Mouse (Mus musculus): Measurements from ENCODE around the gene Eme1.
"Not testable (repeated sequence)": the region's sequence is repeated elsewhere in the genome, so short reads cannot be mapped to it uniquely, and the experiment has no call there.

Eme1 gene

DNA sequence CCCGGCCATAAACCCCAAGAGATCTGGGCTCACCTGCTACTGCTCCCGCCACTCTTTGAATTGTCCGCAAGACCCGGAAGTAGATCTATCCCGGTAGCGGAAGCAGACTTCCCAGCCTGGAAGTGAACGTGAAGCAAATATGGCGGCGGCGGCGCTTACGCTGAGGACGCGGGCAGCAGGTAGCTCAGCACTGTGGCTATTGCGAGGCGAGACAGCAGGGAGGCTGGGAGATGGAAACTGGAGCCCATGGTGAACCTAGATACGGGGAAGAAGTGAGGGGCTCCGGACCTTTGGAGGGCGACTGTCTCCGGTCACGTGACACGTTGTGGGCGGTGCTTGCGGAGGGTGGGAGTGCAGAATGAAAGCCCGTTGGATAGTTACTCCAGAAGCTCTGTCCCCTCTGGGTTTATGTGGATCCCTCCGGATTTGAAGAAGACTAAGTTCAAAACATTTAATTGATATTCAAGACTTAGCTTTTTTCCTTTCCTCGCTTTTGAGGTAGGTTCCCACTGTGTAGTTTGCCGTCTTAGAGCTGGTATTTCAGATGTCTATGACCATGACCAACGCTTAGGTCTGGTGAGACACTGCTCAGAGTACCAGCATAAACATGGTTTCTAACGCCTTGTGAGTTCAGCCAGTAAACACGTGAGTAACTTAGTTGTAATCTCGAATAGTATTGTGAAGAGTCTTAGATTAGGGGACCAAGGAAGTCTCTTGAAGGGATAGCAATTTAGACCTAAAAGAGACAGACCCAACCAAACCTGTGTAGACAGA lies at the start of gene Eme1, which contains the start of gene Mrpl27:
Eme1 (minus strand) TSS at position 302 of the 774 bp plus-strand sequence.
Mrpl27 (plus strand) TSS at position 105 of the 774 bp plus-strand sequence.
- DNase-seq (ENCODE audit: low spot score) = peak; percentile 84

DNA sequence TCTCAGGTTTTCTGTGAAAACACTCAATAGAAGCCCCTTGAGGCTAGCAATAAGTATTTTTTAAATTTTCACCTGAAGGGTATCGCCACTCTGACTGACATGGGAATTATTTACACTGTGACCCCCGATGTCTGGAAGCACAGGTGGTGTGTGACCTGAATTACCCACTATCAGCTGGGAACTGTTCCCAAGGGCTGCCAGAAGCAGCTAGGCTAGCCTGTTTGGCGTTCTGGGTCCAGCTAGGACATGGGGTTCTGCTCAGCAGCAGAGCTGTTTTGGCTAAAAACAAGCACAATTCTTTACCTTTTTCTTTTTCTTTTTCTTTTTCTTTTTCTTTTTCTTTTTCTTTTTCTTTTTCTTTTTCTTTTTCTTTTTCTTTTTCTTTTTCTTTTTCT lies 48.4 kb upstream of the Eme1 start:
- DNase-seq (ENCODE audit: low spot score) = no peak

DNA sequence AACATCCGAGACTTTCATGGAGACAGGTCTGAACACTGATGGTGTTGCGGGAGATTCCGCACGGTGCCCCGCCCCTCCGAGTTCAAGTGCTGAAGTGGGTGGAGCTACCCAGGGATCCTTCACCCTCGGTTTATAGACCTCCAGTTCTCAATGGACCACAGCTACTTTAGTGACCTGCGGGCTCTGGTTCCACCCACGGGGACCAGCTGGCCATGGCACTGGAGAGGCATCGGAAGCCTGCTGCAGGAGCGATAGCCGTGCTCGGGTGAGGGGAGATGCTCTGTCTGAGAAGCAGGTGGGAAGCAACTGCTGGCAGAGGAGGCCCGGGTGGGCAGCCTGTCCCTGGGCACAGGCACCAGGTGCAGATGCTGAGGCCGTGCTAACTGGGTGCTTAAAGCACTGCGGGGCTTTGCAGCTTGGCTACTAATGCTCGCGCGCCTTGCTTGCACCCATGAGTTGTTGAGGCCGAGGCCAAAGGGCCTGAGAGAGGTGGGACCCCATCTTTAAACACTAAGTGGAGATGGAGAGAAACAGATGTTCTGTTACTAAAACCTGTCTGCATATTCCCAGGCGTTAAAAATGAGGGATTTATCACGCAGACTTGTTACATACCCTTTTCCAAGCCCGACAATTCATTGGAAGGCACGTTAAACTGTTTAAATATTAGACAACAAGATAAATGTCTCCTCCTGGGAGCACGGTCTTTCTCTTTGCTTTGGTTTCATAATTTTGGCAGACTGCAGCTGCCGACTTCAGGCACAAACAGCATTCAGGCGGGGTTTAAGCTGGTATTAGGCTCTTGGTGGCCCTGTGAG lies 47.8 kb upstream of the Eme1 start:
- no peak for DNase-seq (ENCODE audit: low spot score)

DNA sequence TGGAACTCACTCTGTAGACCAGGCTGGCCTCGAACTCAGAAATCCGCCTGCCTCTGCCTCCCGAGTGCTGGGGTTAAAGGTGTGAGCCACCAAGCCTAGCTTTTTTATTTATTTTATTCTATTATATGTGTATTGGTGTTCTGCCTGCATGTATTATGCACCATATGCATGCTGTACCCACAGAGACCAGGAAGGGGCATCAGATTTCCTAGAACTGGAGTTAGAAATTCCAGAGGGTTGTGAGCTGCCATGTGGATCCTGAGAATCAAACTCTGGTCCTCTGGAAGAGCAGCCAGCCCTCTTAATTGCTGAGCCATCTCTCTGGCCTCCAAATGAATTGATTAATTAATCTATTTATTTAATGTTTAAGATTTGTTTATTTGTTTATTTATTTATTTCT lies 45.6 kb upstream of the Eme1 start:
- DNase-seq (ENCODE audit: low spot score) = no peak

DNA sequence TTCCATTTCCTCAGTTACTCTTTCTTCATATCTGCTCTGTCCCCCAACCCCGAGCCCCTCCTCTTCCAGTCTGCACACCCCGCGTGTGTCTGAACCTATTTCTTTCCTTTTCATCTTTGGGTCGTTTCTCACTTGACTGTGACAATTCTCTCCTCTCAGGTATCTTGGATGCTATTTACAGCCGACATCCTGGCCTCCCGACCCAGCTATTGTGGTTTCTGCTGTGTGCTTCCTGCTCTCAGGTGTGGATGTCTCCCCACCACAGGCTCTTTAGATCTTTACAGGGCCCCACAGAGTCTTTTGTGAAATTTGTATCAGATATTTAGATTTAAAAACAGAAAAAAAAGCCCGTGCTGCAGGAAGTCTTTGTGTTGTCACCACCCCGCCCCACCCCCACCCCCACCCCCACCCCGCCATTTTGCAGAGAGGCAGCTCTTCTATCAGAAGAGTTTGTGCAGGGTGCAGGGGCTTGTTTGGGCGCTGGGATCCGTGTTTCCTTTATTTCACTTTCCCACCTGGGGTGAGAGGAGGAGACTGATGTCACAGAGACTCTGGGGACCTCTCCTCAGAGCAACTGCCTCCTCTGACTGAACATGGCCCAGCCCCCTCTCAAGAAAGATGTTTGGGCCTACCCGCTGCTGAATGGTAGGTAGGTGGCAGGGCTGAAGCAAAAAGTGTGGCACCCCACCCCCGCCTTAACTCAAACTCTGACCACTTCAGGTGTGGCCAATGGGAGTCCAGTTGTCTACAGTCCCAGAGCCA lies 44.1 kb upstream of the Eme1 start:
- no peak for DNase-seq (ENCODE audit: low spot score)

DNA sequence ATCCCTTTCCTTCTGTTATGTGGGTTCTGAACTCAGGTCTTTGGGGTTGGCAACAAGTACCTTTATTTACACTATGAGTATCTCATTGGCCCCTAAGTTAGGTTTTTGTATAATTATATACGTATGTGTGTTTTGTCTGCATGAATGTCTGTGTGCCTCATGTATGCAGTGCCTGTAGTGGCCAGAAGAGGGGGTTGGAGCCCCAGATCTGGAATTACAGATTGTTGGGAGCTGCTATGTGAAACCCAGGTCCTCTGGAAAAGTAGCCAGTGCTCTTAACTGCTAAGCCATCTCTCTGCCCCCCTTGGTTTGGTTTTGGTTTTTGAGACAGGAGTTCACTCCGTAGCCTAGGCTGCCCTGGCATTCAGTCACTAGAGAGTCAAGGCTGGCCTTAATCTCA lies 43.4 kb upstream of the Eme1 start:
- no peak for DNase-seq (ENCODE audit: low spot score)

DNA sequence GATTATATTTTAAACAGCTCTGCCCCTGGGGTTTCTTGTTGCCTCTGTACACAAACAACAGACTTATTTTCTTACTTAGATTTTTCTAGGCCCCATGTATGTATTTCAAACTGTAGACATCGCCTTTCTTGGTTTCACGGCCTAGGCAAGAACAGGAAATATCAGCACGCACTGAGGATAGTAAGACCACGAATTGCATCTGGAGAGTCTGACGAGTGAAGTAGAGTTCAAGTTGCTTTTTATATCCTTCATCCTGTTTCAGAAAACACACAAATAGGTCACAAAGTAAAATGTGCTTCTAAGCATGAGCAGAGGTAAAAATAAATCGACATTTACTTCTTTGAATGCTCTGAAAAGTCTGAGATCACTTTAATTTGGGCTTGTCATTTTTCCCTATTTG lies 41.7 kb upstream of the Eme1 start:
- DNase-seq (ENCODE audit: low spot score) = no peak

DNA sequence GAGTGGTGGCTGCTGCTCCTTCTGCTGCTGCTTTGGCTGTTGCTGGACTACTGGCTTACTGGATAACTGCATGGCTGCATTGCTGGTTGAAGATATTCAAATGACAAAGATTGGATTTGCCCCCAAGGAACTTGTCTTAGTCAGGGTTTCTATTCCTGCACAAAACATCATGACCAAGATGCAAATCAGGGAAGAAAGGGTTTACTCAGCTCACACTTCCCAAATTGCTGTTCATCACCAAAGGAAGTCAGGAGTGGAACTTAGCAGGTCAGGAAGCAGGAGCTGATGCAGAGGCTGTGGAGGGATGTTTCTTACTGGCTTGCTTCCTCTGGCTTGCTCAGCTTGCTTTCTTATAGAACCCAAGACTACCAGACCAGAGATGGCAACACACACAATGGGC lies 38.7 kb upstream of the Eme1 start:
- not testable (repeated sequence) for DNase-seq (ENCODE audit: low spot score)

DNA sequence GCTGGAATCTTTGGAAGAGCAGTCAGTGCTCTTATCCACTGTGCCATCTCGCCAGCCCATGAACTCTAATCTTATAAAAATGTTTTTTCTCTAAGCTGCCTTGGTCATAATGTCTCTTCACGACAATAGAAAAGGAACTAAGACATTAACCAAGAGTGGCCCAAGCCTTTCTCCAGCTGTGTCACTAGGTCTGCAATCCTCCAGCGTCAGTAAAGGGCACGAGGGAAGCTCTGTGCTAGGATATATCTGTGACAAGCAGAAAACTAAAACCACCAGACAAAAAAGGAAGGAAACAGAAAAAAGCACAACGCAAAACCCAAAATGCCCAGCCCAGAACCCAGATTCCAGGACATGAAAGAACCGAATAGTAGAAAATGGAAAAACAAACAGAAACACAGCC lies 33.4 kb upstream of the Eme1 start:
- DNase-seq (ENCODE audit: low spot score) = no peak

DNA sequence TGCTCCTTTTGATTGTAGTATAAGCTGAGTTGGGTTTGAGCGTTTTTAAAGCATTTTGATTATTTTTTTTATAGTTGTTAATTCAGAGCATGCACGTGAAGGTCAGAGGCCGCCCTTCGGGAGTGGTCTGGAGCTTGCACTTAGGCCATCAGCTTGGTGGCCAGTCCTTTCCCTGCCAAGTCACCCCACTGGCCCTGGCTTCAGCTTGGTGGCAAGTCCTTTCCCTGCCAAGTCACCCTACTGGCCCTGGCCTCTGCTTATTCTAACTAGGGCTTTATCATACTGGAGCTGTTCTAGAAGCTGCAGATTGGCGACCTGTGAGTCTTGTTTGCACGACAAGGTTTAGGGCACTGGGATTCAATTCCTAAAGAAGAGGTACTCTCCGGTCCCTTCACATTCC lies 28.7 kb upstream of the Eme1 start:
- DNase-seq (ENCODE audit: low spot score) = no peak

DNA sequence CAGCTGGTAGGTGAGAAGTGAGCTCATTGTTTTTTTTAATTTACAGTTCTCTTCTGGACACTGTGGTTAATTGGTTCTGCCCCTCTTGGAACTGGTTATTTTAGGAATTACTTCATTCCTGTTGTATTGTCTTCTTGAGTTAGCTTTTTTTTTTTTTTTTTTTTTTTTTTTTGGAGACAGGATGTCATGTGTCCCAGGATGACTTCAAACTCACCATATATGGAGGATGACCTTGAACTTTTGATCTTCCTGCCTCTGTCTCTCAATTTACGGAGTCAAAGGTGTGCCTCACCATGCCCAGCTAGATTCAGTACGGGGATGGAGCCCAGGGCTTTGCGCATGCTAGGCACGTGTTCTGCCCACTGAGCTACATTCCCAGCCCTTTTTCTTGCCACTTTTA lies 27.9 kb upstream of the Eme1 start:
- DNase-seq (ENCODE audit: low spot score) = no peak

DNA sequence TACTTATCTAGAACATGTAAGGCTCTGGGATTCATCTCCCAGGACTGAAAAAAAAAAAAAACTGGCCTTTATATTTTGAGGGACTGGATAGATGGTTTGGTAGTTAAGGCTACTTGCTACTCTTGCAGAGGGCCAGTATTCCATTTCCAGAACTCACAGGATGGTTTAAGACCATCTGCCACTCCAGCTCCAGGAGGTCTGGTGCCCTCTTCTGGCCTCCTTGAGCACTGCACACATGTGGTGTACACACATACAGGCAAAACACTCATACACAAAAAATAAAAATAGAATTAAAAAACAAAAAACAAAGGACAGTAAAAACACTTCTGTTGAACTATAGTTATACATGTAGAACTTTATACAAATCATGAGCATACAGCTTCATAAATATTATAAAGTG lies 26.9 kb upstream of the Eme1 start:
- DNase-seq (ENCODE audit: low spot score) = no peak

DNA sequence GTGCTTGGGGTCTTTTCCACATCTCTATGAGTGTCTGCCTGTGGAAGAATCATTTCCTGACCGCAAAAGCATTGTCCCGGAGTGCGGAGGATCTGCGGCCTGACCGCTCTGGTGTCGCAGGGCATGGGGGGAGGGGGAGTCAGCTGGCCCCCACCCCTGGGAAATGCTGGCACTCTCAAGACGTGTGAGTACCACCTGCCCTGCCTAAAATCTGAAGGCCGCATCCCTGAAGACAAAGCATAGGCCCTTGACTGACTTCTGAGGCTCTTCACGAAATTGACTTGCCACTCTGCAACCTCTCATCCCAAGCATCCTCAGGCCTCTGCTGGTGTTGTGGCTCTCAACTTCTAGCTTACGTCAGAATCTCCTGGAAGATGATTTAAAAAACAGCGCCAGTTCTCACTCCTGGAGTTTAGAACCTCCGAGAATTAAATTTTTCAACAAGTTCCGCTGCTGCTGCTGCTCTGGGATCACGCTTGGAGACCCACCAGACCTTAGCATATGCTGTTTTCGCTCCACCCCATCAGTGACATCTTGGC lies 23.9 kb upstream of the Eme1 start:
- no peak for DNase-seq (ENCODE audit: low spot score)

DNA sequence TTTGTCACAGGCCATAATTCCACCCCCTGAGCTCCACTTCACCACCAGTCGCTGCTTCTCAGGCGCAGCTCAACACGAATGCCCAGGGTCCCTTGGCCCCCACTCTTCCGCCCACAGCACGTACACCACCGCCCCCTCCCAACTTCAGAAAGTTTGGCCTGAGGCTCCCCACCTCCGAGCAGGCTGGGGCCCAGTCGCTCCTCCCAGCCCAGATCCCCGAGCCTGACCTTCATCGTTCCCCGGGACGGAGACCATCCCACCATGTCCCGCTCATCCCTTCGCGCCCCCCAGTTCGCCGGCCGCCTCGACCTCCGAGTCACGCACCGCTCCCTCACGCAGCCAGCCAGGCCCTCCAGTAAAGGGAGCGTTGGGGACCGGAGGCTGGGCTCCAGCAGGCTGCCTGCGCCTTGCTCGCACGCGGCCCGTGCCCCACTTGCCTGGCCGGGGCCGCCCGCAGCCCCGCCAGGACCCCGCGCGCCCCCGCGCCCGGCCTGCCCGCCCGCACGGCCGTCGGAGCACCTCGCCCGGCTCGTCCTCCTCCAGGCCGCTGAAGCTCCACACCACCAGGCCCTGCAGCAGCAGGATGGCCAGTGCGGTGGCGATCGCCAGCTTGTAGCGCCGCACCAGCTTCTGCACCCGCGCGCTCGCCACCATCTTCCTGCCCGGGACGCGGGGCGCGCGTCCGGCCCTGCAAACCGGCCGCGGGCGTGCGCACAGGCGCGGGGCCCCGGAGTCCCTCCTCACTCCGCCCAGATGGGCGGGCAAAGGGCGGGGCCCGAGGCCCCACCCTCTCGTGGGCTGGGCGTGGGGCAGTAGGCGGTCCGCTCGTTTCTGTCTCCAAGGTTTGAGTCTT lies 23.2 kb upstream of the Eme1 start, which contains the start of gene Xylt2:
Xylt2 (minus strand) TSS at position 762 of the 853 bp plus-strand sequence.
- peak; percentile 90 for DNase-seq (ENCODE audit: low spot score)

DNA sequence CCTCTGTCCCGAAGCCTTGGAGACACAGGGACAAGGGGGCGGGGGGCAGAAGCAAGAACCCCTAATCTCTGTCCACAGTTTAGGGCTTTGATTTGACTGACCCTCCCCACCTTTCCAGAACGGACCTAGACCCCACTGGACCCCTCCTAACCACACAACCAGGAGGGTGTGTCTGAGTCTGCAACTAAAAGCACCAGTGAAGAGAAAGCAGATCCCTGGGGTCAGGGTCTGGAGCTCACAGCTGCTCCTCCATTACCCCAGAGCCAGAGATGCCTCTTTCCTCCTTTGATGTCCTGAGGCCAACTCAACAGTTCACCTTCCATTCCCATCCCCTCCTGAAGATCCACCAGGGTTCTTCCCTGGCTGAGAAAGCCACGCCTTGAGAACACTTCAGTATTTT lies 22.5 kb upstream of the Eme1 start:
- DNase-seq (ENCODE audit: low spot score) = no peak

DNA sequence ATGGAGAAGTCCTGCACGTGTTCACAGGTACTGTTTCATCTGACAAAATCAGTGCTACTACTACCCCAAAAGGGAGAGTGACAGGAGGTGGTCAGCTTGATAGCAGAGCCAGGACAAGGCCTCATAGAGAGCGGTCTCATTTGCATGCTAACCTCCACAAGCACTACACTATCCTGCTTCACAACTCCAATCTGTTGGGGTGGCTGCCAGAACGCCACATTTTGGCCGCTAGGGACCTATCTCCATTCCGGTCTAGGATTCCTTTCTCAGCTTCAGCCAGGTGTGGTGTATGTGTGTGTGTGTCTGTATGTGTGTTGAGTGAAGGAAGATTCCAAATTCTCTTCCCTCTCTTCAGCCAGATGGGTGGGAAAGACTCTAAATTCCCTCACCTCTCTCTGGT lies 21.7 kb upstream of the Eme1 start:
- DNase-seq (ENCODE audit: low spot score) = no peak

DNA sequence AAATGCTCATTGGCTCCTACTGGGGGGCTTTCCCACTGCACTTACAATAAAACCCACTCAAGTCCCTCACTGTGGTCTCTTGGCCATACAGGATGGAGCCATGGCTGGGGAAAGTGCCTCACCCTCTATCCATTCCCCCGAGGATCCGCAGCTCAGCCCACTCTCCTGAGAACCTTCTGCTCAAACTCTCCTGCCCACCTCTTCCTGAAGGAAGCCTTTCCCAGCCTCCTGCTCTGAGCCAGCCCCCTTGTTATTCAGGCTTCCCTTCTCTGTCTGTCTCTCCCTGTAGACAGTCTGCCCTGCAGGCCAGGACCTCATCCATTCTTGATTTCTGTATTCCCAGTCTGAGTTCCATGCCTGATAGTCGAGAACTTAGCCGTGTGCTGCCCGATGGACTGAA lies 21.2 kb upstream of the Eme1 start:
- no peak for DNase-seq (ENCODE audit: low spot score)

DNA sequence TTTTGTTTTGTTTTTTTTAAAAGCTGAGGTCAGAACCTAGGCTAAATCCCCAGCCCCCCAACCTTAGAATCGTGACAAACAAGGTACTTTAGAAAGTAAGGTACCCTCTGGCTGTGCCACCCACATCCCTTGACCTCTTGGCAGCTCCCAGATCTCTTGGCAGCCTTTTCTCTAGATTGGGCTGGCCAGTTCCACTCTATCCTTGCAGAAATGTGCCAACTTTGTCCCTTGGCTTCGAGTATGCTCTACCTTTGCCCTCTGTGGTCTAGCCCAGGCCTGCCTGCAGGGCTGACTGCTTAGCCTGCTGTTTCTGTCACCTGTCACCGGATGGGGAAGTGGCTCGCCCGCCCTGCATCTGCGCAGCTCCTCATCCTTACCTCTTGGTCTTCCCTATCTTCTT lies 11.5 kb upstream of the Eme1 start:
- DNase-seq (ENCODE audit: low spot score) = no peak

DNA sequence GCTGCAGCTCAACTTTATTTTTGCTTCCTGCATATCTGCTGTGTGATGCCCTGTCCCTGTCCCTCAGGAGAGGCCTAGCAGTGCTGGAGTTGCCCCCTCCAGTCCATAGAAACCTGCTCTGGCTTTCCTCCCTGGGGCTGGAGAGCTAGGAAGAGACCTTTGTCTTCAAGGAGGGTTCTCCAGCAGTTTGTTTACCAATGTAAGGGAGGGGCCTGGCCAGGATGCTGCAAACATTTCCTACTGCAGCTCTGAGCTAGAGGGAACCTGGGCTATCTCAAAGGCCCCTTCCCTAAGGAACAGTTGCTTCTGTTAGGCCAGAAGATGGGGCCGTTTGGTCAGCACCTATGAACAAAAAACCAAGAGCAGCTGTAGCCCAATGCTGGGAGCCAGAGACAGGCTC lies 7.6 kb upstream of the Eme1 start:
- DNase-seq (ENCODE audit: low spot score) = no peak

DNA sequence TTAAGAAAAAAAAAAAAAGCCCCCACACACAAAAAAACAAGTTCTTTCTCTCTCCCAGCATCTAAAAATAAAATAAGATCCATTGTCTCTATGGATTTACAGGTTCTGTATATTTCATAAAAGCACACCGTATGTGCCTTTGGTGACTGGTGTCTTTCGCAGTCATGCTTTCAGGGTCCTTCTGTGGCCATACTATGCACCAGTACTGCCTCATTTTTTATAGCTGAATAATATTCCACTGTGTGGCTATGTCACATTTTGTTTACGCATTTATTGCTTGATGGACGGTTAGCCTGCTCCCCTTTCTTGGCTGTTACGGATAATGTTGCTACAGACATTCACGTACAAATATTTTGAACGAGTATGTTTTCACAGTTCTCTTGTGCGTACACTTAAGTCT lies 791 bp downstream of the Eme1 start:
- no peak for DNase-seq (ENCODE audit: low spot score)

DNA sequence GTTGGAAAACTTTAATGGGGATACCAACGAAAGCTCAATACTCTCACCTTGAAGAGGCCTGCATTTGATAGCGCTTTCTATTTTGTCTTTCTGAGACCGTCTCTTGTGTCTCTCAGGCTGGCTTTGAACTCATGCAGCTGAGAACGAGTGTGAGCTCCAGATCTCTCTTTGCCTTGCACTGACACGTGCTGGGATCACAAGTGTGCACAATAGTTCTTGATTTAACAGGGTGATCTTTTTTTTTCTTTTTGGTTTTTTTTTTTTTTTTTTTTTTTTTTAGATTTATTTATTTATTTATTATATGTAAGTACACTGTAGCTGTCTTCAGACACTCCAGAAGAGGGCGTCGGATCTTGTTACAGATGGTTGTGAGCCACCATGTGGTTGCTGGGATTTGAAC lies 2.5 kb downstream of the Eme1 start:
- DNase-seq (ENCODE audit: low spot score) = not testable (repeated sequence)

All from layer of hippocampus, adult 11-12 months (tissue).